Mouse (Mus musculus) kidney, postnatal 0 days (tissue): ENCODE measurements at regions not wholly inside any gene's neighbourhood (a gene's known extent, or its start where the extent isn't known, plus 50 kb on each side); places are given as distances from the start of the nearest gene placed in this dataset.

Experiments used
- ATAC-seq: fragments of 200-750 bp; cut with Nextera tagmentation; replicated peaks from 2 replicates; pipeline ENCODE4 v1.8.0; 2017; ENCODE audit warnings: low read depth, moderate number of reproducible peaks, moderate TSS enrichment, moderate library complexity; ENCODE audit not compliant: low FRiP score
- DNase-seq: peaks from one replicate; pipeline ENCODE4 v3.0.0-alpha.2; 2016; ENCODE audit warnings: low spot score
- H3K27ac ChIP-seq: fragments of 300-500 bp; sonication (generic); 2 replicates; pipeline ENCODE4 v1.5.1; 2014; ENCODE audit warnings: mild to moderate bottlenecking
- H3K27me3 ChIP-seq: fragments of 300-500 bp; sonication (generic); 2 replicates; pipeline ENCODE4 v1.6.1; 2014; ENCODE audit warnings: low read length, mixed read lengths; ENCODE audit not compliant: insufficient read depth
- H3K36me3 ChIP-seq: fragments of 300-500 bp; sonication (generic); 2 replicates; pipeline ENCODE4 v1.6.1; 2014; ENCODE audit warnings: low read length, mixed read lengths; ENCODE audit not compliant: insufficient read depth
- H3K4me1 ChIP-seq: fragments of 300-500 bp; sonication (generic); replicated peaks from 2 replicates; pipeline ENCODE4 v1.6.1; 2014; ENCODE audit warnings: antibody characterized with exemption, low read length, mixed read lengths; ENCODE audit not compliant: insufficient read depth
- H3K4me2 ChIP-seq: fragments of 300-500 bp; sonication (generic); 2 replicates; pipeline ENCODE4 v1.6.1; 2014; ENCODE audit warnings: mild to moderate bottlenecking, low read length, moderate library complexity, mixed read lengths
- H3K4me3 ChIP-seq: fragments of 300-500 bp; sonication (generic); replicated peaks from 2 replicates; pipeline ENCODE4 v1.5.1; 2014; ENCODE audit warnings: low read depth, low read length
- H3K9ac ChIP-seq: fragments of 300-500 bp; sonication (generic); 2 replicates; pipeline ENCODE4 v1.6.1; 2014; ENCODE audit warnings: low read depth, low read length
- H3K9me3 ChIP-seq: fragments of 300-500 bp; sonication (generic); replicated peaks from 2 replicates; pipeline ENCODE4 v1.6.1; 2016; ENCODE audit warnings: low read length, inconsistent platforms, mixed read lengths
- CTCF ChIP-seq: IDR thresholded peaks from 2 replicates; pipeline ENCODE4 v1.5.1; 2016; ENCODE audit warnings: antibody characterized with exemption, low read depth, mild to moderate bottlenecking, moderate library complexity
- WGBS: fragments of 180-500 bp; shearing (Covaris S2); extraction: QIAGEN DNeasy Blood & Tissue Kit; methylation state at CpG from one replicate; pipeline ENCODE4 v1.1.7; 2014; 5-methylcytosine and 5-hydroxymethylcytosine counted together

DNA sequence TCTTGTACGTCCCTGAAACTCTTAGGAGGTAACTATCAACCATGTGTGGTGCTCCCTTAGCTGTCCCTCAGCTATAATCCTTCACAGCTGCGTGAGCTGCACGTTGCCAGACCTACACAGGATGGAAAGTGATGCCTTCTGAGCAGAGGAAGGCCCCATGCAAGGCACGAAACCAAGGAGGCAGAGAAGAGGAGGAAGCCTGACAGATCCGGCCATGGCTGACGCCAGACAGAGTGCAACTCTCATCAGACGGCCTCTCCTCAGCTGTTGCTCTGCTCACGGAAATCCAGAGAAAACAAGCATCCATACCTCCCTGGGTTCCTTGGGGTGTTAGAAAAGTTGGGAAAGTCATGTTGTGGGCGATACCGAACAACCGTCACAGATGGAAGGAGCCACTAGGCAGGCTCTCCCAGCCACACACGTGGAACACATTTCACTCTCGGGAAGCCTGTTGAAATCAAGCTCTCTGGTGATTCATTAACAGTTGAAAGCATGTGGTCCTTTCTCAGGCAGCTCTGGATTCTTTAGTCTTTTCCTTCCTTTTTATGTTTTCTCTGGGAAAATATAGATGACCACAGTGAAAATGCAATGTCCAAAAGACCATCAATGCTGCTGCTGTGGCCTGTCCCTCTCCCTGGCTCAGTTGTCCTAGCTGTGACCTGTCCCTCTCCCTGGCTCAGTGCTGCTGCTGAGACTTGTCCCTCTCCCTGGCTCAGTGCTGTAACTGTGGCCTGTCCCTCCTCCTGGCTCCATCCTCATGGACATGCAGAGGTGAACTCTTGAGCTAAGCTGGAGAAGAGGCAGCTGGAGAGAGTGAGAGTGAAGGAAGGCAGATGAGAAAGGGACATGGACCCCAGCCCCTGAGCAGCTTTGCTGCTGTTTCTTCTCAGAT, 331.1 kb downstream of the Agtpbp1 start:
- no peak overlapping the region for H3K9ac ChIP-seq
- 39% methylated on average over 13 of the region's 13 CpGs for WGBS
- no peaks in the 10 kb centered on the region for H3K27me3 ChIP-seq
- H3K4me1 ChIP-seq = peaks cover 6% of the 10 kb centered on the region; the same call in 1 of the 2 replicates
- DNase-seq = peak; percentile 46
- ATAC-seq = no peak
- no peak overlapping the region for H3K27ac ChIP-seq
- H3K36me3 ChIP-seq = no peaks in the 10 kb centered on the region
- no peaks in the 10 kb centered on the region for H3K9me3 ChIP-seq
- TF ChIP-seq CTCF = no peak
- no peak overlapping the region for H3K4me2 ChIP-seq
- H3K4me3 ChIP-seq = no peak overlapping the region

DNA sequence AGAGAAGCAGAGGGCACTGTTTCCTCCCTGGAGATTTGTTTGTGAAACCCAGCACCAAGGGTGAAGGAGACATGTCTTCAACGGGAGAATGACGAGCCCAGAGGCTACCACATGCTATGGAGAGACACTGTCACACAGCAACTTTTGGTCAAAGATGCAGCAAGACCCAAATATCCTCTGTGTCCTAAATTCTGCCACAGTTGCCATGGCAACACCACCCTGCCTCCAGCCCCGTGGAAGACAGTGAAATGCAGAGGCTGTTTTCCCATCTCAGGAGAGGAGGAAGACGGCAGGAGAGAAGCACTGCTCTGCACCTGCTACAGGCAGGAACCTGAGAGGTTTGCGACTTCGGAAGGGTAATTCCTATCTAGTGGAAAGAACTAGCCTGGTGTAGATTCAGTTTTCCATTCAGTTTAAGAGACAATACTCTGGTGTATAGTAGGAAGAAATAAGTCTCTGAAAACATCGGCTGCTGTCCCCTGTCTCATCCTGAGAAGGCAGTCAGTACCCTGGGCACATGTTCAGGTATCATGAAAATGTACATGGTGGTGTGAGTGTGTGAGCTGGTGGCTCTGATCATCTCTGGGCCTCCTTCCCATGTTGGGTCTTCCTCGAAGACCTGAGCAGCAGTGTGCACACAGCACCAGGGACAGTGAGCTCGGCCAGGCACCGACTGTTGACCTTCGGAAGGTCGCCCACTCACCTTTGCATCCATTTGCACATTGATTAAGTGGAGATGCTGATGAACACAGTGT, 333.6 kb downstream of the Agtpbp1 start:
- no peaks in the 10 kb centered on the region for H3K36me3 ChIP-seq
- DNase-seq (no peak), ATAC-seq (no peak)
- no peak for TF ChIP-seq CTCF
- H3K4me2 ChIP-seq = no peak overlapping the region
- H3K4me1 ChIP-seq = peaks cover 6% of the 10 kb centered on the region; the same call in 1 of the 2 replicates
- WGBS = 59% methylated on average over 12 of the region's 12 CpGs
- no peak overlapping the region for H3K27ac ChIP-seq
- no peak overlapping the region for H3K9ac ChIP-seq
- H3K4me3 ChIP-seq = no peak overlapping the region
- no peaks in the 10 kb centered on the region for H3K27me3 ChIP-seq
- H3K9me3 ChIP-seq = no peaks in the 10 kb centered on the region

GRCm38 (mm10) chr13:59248411-59248810, 336.6 kb downstream of the Agtpbp1 start:
- TF ChIP-seq CTCF = no peak
- Histone ChIP-seq H3K9me3 (no peaks in the 10 kb centered on the region), H3K4me2 (no peak overlapping the region), H3K27ac (no peak overlapping the region), H3K4me3 (no peak overlapping the region), H3K9ac (no peak overlapping the region), H3K27me3 (no peaks in the 10 kb centered on the region), H3K36me3 (no peaks in the 10 kb centered on the region), H3K4me1 (peaks cover under 1% of the 10 kb centered on the region; the same call in 1 of the 2 replicates)
- ATAC-seq = no peak
- WGBS = 85% methylated on average over 9 of the region's 9 CpGs
- no peak for DNase-seq

DNA sequence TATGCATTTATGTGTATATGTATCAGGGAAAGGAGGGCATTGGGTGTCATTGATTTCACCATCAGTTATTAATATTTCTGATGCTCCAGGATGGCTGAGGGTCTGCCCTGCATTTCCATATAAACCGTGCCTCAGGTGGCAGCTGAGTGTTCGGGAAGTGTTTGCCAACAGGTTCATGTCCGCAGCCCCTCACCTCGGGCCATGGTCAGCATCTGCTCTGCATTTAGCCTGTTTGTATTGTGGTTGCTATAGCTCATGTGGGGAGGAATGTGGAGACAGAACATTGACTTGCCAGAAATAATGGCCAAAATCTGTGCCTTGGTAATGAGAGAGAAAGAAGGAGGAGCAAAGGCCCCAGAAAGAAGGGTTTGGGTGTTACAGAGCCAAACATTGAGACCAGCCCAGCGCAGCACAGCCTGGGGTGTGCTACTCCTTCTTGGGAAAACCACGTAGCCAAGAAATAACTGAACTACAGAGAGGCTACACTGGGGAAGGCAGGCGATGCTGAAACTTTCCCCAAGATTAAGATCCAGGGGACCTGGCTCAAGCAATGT, 338.0 kb downstream of the Agtpbp1 start:
- H3K4me3 ChIP-seq = no peak overlapping the region
- no peak for TF ChIP-seq CTCF
- 87% methylated on average over 7 of the region's 7 CpGs for whole genome bisulfite sequencing

GRCm38 (mm10) chr13:59246070-59246469, 339.0 kb downstream of the Agtpbp1 start:
- no peak overlapping the region for H3K4me2 ChIP-seq
- ATAC-seq = no peak
- no peak for TF ChIP-seq CTCF
- H3K4me3 ChIP-seq = no peak overlapping the region
- DNase-seq = no peak
- no peaks in the 10 kb centered on the region for H3K27me3 ChIP-seq
- no peak overlapping the region for H3K9ac ChIP-seq
- no peaks in the 10 kb centered on the region for H3K36me3 ChIP-seq
- no peaks in the 10 kb centered on the region for H3K9me3 ChIP-seq
- H3K4me1 ChIP-seq = no peaks in the 10 kb centered on the region
- 44% methylated on average over 6 of the region's 6 CpGs for WGBS
- H3K27ac ChIP-seq = no peak overlapping the region

More for the DNA sequence above, 338.0 kb downstream of the Agtpbp1 start:
- Histone ChIP-seq H3K27ac (no peak overlapping the region), H3K36me3 (no peaks in the 10 kb centered on the region), H3K27me3 (no peaks in the 10 kb centered on the region), H3K9me3 (no peaks in the 10 kb centered on the region), H3K9ac (no peak overlapping the region), H3K4me2 (no peak overlapping the region), H3K4me1 (no peaks in the 10 kb centered on the region)
- no peak for DNase-seq
- no peak for ATAC-seq

- WGBS = 94% methylated on average over 1 of the region's 1 CpGs
Observed at GRCm38 (mm10) chr13:59244622-59245021, 340.4 kb downstream of the Agtpbp1 start.

More at GRCm38 (mm10) chr13:59244622-59245021, 340.4 kb downstream of the Agtpbp1 start:
- no peak overlapping the region for H3K9ac ChIP-seq
- no peaks in the 10 kb centered on the region for H3K27me3 ChIP-seq
- no peak overlapping the region for H3K4me2 ChIP-seq
- no peaks in the 10 kb centered on the region for H3K4me1 ChIP-seq
- no peak overlapping the region for H3K4me3 ChIP-seq
- no peak overlapping the region for H3K27ac ChIP-seq
- no peak for TF ChIP-seq CTCF
- no peaks in the 10 kb centered on the region for H3K9me3 ChIP-seq
- no peak for DNase-seq
- no peak for ATAC-seq
- no peaks in the 10 kb centered on the region for H3K36me3 ChIP-seq
